Mouse (Mus musculus): ENCODE measurements around the gene Slc9a1. TPM values are rescaled to one million over a fixed set of nuclear protein-coding genes. Genes with fewer than 3 reads are reported as not detected.

The Slc9a1 gene
- total RNA-seq, 2 experiments from 2014 or later, result 48.6 to 54.2 TPM

DNA sequence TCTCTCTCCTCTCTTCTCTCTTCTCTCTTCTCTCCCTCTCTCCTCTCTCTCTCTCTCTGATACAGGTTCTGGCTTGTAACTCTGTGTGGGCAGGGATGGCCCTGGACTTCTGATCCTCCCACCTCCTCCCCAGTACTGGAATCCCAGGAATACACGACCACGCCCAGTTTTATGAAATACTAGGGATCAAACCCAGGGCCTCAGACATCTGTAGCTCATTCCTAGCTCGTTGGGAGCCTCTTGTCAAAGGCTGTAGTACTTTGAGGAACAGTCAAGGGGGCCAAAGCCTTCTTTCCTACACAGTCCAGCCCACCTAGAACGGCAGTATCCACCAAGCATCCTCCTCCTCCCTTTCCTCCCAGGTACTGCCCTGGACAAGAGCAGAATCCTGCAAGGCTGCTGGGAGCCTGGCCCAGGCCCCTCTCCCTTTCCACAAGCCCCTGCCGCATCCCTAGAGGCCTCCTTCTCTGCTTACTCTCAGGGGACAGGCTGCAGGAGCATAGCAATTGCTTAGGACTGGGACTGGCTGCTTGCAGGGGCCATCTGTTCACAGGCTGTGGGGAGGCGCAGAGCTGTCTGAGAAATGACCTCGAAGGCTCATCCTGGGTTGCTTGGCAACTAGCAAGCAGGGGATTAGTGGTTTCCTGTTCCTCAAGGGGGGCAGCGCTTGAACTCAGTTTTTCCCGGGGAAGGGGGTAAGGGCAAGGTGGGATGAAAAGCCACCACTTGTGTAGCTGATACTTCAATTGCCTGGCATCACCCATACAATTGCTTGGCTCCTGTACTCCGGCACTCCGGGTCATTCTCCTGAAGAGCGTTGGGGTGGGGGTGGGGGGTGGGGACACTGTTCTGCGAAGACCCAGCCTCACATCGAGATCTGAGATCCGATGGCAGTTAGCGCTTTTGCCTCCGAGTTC is 70.2 kb downstream of the Slc9a1 start:
- DNase-seq, result peak in 1 of 2 experiments; percentile 40

DNA sequence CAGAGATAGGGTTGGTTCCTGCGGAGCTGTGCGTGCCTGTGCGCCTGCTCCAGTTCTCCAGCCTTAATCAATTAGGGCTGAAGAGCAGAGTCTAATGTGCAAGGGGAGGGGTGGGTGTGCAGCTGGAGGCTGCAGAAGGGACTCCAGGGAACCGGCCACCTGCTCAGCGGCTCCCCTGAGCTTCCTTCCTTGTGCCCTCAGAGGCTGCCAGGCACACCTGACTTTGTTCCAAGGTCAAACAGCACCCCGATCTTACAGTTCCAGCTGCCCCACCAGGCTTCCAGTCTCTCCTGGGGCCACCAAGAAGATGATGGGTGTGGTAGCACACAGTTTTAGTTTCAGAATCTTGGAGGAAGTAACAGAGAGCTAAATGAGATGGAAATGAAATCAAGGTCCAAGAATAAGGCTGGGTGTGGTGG is 70.9 kb downstream of the Slc9a1 start:
- no peak for DNase-seq

DNA sequence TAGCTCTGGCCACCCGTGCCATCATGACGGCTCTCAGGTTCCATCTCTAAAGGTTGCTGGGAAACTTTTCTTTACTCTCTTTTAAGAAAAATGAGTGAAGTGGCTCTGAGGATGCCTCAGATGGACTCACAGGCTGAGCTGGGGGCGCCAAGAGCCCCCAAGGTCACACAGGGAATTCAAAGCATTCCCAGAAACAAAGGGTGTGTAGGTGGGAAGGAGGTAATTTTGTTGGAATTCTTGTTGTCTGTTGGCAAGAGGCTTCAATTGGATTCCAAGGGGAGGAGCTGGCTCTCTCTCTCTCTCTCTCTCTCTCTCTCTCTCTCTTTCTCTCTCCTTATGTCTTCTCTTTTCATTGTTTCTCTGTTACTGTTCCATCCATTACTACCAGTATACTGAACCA is 72.7 kb downstream of the Slc9a1 start:
- DNase-seq, result no peak

DNA sequence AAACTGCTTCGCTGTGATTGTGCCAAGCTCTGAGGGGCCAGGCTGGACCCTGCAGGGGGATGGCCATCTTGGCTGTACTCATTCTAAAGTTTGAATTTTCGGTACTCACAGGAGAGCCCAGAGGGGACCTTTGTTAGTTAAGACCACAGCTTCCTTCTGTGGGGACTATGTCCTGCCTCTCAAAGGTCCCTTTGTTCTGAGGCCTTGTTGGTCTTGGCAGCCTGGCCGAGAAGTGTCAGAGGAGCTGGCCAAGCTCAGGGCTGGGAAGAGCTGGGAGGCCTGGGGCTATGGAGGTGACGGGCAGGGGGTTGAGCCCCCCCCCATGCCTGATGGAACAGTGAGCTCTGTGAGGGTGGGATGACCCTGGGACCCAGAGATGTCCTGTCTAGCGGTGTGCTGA is 73.6 kb downstream of the Slc9a1 start:
- DNase-seq, result no peak

DNA sequence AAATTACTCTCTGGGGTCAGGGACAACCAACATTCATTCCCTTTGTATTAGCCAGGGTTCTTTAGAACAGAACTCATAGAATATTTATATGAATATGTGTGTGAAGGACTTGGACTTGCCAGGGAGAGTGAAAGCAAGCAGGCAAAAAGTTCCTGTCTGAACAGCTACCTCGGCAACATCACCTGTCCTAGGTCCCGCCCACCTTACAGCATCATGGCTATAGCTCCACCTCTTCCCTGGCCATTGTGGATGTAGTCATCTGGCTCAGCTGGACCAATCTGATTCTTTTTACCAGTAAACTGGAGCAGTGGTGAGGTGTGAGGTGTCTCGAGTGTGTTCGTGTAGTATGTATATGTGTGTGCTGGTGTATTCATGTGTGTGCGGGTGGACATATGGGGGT is 76.2 kb downstream of the Slc9a1 start:
- DNase-seq, result no peak

DNA sequence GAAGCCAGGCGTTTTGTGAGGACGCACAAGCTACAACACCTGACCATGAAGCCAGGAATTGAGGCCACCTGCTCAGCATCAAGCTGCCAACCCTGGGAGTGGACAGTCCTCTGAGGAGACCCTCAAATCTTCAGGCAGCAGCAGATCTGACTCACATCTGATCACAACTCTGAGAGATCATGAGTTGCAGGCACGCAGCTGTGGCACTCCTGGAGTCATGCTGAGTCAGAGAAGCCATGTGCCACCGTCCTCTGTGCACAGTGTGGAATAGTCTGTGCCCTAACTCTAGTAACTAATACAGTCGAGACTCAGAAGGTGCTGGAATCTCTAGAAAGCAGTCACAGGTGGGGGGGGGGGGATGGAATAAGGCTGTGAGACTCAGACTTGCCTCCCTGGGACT is 77.9 kb downstream of the Slc9a1 start:
- DNase-seq, result peak in 1 of 2 experiments; percentile 40

DNA sequence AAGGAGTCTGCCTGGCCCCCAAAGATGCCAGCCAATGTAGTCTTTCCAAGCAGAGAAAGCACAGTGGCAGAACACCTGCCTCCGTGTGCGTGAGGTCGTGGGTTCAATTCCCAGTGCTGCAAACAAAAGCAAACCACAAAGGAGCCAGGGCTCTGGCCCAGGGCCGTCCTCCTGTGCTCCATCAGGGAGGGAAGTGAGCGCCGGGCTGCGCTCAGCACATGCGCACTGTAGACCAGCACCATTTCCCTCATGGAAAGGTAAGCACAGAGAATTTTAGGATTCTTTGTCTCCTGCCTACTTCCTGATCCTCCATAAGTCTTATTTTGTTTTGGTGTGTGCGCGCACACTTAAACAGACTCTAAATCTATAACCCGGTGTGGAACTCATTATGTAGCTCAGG is 78.5 kb downstream of the Slc9a1 start:
- no peak for DNase-seq

DNA sequence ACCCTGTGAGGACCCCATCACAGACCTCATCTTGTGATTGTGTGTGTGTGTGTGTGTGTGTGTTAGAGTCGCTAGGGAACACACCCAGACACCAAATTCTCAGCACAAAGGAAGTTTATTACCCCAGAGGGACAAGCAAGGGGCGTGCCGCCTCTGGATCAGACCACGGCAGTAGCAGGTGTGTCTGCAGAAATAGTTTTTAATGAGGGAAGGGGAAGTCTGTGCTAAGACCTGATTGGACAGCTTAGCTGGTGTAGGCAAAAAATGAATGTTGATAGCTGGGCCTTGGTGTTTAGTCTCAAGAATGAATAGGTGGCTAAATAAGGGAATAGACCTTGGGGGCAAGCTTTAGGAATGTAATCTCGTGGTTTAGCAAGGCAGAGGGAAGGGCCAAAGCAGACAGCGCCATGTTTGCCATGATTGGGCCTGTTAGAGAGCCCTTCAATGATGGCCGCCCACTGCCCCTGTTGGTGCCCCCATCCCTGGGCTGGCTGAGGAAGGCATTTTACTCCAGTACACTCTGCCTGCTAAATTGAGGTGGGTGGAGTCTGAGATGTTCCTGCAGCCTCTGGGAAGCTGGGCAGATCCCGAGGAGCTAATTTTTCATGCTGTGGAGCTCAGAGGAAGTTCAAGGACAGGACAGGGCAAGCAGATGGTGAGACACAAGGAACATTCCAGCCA is 79.3 kb downstream of the Slc9a1 start:
- no peak for DNase-seq

DNA sequence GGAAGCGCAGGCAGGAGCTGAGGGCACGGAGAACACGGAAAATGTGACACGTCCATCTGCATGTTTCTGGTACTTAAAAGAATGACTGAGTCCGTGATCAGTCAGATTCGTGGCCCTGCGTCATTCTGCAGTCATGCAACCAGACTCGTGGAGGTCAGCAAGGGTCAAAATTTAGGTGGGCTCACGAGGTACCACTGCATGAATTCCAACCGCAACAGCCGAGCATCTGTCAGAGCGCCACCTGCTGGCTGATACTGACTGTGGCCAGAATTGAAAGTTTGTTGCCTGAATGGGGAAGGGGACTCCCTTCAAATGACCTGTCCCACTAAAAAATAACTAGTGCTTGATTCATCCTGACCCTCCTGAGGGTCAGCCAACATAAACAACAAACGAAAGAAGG is 80.2 kb downstream of the Slc9a1 start:
- DNase-seq, result peak; percentile 53 to 76

DNA sequence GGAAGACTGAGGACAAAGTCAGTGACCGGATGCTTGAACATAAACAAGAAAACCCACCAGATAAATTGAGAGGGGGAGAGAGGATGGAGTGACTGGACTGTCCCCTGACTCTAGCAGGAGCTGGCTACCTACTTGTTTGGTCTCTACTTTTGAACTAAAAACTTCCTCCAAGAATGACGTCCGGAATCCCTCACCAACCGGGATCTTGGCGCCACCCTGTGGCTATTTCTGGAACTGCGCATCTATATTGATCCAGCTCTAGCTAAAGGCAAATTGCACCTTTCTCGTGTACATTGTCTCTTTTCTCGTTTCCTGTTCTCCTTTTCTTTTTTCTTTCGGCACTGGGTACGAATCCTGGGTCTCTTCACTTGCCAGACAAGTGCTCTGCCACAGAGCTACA is 82.0 kb downstream of the Slc9a1 start:
- peak; percentile 87 to 88 for DNase-seq

DNA sequence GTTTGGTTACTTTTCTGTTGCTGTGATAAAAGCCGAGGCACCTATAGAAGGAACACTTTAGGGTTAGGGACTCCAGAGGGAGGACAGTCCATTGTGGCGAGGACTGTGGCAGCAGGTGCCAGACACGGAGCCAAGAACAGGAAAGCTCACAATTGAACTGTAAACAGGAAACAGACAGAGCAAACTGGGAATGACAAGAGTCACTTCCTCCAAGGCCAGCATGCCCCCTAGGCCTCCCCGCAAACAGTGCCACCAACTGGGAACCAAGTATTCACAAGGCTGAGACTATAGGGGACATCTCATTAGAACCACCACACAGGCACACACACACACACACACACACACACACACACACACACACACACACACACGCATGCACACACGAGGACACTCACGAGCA is 82.9 kb downstream of the Slc9a1 start:
- no peak for DNase-seq

DNA sequence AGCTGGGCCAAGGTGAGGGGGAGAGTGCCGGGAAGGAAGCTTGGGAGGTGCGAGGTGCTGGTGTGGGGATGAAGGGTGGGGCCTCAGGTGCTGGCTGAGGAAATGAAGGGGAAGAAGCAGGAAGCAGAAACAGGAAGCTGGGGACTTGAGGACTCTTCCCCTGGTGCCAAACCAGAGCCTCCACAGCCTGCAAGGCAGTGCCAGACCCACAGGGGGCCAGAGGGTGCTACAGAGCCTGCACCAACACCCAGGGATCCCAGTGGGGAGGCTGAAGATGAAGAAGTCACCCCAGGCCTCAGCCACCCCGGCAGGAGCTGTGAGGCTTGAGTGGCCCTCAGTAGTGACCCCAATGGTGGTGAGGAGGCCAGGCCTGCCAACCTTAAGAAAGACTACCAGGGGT is 88.5 kb downstream of the Slc9a1 start:
- no peak for DNase-seq

DNA sequence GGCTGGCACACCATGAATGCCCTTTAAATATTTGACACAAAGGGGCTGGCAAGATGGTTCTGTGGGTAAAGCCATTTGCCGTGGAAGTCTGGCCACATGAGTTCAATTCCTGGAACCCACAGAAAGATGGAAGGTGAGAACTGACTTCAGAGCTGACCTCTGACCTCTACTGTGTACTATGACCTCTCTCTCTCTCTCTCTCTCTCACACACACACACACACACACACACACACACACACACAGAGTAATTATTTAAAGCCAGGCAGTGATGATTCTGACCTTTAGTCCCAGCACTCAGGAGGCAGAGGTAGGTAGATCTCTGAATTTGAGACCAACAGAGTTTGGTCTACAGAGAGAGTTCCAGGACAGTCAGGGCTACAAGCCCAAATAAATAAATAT is 90.5 kb downstream of the Slc9a1 start:
- DNase-seq, result no peak

DNA sequence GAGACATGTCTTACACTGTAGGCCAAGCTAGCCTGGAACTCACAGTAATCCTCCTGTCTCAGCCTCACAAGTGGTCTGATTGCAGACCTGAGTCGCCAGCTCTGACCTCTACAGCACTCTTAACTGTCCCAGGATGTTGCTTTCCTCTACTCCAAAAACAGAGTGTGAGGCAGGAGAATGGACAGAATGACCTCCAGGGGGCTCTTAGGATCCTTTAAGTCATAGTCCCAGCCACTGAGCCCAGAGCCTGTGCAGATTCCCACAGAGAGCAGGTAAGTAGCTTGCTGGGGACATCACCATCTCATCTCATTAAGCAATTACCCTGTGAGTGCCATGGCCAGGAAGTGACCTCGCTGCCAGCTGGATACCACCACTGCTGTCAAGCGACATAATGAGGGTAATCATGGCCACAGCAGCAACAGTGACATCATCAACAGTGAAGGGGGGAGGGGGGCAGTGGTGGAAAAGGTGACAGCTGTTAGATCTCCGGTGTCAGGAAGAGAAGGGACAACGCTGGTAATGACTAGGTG is 91.4 kb downstream of the Slc9a1 start:
- no peak for DNase-seq

DNA sequence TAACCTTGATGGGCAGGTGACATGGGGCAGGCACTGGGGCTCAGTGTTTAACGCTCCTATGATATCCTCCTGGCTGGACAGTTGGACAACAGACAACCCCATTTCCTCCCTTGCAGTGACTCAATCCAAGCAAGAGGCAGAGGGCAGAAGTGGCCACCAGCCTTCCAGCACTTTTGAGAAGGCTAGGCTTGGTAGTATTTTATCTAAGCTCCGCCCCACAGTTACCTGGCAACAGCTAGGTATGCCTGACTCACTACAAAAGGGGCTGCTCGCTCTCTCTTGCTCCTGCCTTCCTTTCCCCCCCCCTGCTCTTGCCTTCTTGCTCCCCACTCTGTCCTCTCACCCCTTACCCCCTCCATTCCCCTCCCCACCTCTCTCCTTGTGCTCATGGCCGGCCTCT is 91.9 kb downstream of the Slc9a1 start:
- no peak for DNase-seq

DNA sequence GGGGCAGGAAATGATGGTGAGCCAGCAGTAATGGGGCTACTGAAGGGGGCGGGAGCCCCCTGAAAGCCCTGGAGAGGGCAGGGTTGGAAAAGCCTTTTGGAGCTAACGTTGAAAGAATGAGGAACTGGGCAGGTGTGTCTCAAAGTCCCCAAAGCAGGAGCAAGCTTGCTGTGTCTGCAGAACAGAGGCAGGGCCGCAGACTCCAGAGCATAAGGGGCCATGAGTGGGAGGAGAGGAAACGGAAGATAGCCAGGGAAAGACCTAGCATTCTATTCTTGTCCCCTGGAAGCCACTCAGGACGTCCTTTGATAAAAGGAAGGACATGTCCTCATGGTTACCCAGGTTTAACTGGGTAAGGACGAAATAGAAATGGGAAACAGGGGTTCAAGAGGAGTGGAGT is 93.7 kb downstream of the Slc9a1 start:
- DNase-seq, result no peak

DNA sequence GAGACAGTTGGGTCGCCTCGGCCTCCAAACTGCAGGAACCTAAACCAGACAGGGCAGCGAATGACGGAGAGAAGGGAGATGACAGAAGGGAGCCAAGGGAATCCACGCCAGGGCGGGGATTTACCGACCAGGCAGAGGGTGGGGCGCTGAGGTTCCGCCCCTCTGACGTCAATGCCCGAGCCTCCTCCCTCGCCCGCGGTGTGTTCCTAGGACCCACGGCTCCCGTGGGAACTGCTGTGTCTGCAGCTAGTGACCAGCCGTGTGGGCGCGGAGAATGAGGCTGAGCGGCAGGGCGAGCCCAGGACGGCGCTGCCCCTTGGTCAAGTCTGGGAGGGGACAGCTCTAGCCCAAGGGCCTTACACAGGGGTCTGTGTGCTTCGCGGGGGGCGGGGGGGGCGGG is 98.6 kb downstream of the Slc9a1 start:
- DNase-seq, result peak; percentile 91 to 95

DNA sequence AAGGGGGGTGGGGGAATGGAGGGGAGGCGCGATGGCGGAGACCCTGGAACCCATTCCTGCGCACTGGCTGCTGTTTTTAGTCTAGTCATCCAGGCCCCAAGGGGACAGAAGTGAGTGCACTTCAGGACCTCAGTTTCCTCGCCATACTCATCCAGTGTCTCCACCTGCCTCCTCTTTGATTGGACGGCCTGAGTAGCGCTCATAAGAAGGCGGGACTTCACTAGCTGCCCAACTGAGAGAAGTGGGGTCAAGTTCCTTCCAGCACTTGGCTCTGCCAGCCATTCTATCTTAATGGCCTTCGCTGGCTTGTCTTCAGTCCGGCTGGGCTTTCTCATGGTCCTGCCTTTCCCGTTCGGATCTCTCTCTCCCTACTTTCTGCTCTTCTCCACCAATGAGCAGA is 99.6 kb downstream of the Slc9a1 start:
- no peak for DNase-seq

DNA sequence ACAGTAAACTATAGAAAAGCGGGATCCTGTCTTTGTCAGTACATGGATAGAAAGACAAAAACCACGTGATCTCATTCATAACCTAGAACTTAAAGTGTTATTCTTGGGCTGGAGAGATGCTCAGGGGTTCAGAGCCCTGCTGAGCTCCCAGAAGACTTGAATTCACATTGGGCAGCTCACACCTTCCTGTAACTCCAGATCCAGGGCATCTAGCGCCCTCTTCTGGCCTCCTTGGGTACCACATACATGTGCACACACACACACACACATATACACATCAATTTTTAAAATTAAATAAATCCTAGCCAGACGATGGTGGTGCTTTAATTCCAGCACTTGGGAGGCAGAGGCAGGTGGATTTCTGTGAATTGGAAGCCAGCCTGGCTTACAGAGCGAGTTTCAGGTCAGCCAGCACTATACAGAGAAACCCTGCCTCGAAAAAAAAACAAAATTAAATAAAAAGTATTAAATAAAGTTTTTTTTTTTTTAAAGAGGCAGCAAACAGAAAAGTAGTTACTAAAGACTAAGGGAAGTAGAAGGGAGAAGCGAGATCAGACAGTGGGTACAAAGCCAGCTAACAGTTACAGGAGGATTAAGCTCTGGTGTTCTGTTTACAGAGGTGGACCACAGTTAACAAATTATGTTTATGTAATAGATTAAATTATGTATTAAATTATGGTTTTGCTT is 101.8 kb downstream of the Slc9a1 start:
- no peak for DNase-seq

Data from adrenal gland, postnatal 36 days (tissue).